25 mouse cellular contexts compared by ENCODE assay signal in genomic region chr7:83734246-83734645, GRCm38 (mm10). TPM values are rescaled to one million over a fixed set of nuclear protein-coding genes. Genes with fewer than 3 reads are reported as not detected.
DNase-seq lines count a peak whose midpoint lies in the region; ATAC-seq lines count a peak whose summit lies in the region.
"Had no signal": no experiment of that assay in that cellular context is flagged by ENCODE, and none has a peak within 500 bp of the region (broad histone marks: within the 10 kb centered on the region; RNA-seq: fewer than 3 reads in every experiment).

No protein-coding gene starts in this region.

- DNase-seq in cerebellum, adult 8-10 months = peak; percentile 48
- DNase-seq in cerebellum, postnatal 4 days (ENCODE audit: low spot score in 2 of 2) = no peak
- peak; percentile 54 for DNase-seq in heart, adult 11 months
- no peak for DNase-seq in heart, postnatal 14 days
- DNase-seq in midbrain, embryonic 11.5 days (ENCODE audit: low spot score, missing footprints) = peak; percentile 67
- no peak for DNase-seq in midbrain, embryonic 14.5 days
- DNase-seq in limb, embryonic 10.5 days (ENCODE audit: low spot score) = peak; percentile 12
- DNase-seq in testis, postnatal 10 days (ENCODE audit: low spot score) = no peak
- DNase-seq: adrenal gland, adult 2 months; adrenal gland, postnatal 14 days; forebrain, postnatal 0 days; gastrocnemius, postnatal 25 days; heart, adult 2 months; heart, postnatal 4 days; kidney, adult 18-20 months had no signal

- no peak overlapping the region for H3K4me2 ChIP-seq in midbrain, embryonic 11.5 days
- H3K4me2 ChIP-seq in midbrain, embryonic 14.5 days (ENCODE audit: low read length) = no peak overlapping the region
- H3K4me2 ChIP-seq: embryonic facial prominence, embryonic 12.5 days; embryonic facial prominence, embryonic 15.5 days; heart, embryonic 11.5 days; hindbrain, embryonic 14.5 days had no signal

- H3K4me3 ChIP-seq in midbrain, embryonic 11.5 days (ENCODE audit: low read depth, low read length) = no peak overlapping the region
- H3K4me3 ChIP-seq in midbrain, embryonic 14.5 days (replicated peaks; ENCODE audit: low read depth, low read length) = no peak overlapping the region
- no peak overlapping the region for H3K4me3 ChIP-seq in limb, embryonic 10.5 days
- H3K4me3 ChIP-seq: embryonic facial prominence, embryonic 12.5 days; embryonic facial prominence, embryonic 15.5 days; heart, adult 2 months had no signal

- H3K9ac ChIP-seq in midbrain, embryonic 11.5 days (ENCODE audit: low read length) = no peak overlapping the region
- no peak overlapping the region for H3K9ac ChIP-seq in midbrain, embryonic 14.5 days (replicated peaks; ENCODE audit: low read length)
- H3K9ac ChIP-seq: embryonic facial prominence, embryonic 12.5 days; embryonic facial prominence, embryonic 15.5 days; forebrain, postnatal 0 days; hindbrain, embryonic 14.5 days had no signal

- no peak for ATAC-seq in midbrain, embryonic 11.5 days (ENCODE audit: low FRiP score)
- ATAC-seq in midbrain, embryonic 14.5 days (ENCODE audit: low FRiP score, low TSS enrichment) = no peak
- ATAC-seq: CD4-positive, CD25-positive, alpha-beta regulatory T cell, adult 4 months; forebrain, embryonic 14.5 days; forebrain, postnatal 0 days; hindbrain, postnatal 0 days; inflammation-experienced regulatory T-cells, adult 6 months; intestine, embryonic 16.5 days had no signal

- no peaks in the 10 kb centered on the region for H3K4me1 ChIP-seq in midbrain, embryonic 11.5 days (ENCODE audit: control insufficient read depth, insufficient read depth, low read length)
- no peaks in the 10 kb centered on the region for H3K4me1 ChIP-seq in midbrain, embryonic 14.5 days (ENCODE audit: control insufficient read depth, insufficient read depth, low read length)
- H3K4me1 ChIP-seq in limb, embryonic 10.5 days = peaks cover 26% of the 10 kb centered on the region

- intact Hi-C loops in heart, postnatal 14 days (cut with DNase I) = no loop called here

- WGBS in midbrain, embryonic 11.5 days = 87% methylated on average over 3 of the region's 3 CpGs
- WGBS in midbrain, embryonic 14.5 days = 93% methylated on average over 3 of the region's 3 CpGs
- WGBS in limb, embryonic 10.5 days = 94% methylated on average over 3 of the region's 3 CpGs

- H3K36me3 ChIP-seq in midbrain, embryonic 11.5 days (ENCODE audit: control insufficient read depth, insufficient read depth, low read length) = no peaks in the 10 kb centered on the region
- H3K36me3 ChIP-seq in midbrain, embryonic 14.5 days (ENCODE audit: control insufficient read depth, insufficient read depth, low read length) = no peaks in the 10 kb centered on the region
- H3K36me3 ChIP-seq in limb, embryonic 10.5 days = no peaks in the 10 kb centered on the region
- H3K36me3 ChIP-seq: embryonic facial prominence, embryonic 12.5 days; embryonic facial prominence, embryonic 15.5 days had no signal

- no peak overlapping the region for H3K27ac ChIP-seq in midbrain, embryonic 11.5 days (ENCODE audit: low read depth, low read length)
- no peak overlapping the region for H3K27ac ChIP-seq in midbrain, embryonic 14.5 days (replicated peaks; ENCODE audit: low read depth, low read length)
- H3K27ac ChIP-seq in limb, embryonic 10.5 days = no peak overlapping the region
- H3K27ac ChIP-seq: embryonic facial prominence, embryonic 12.5 days; embryonic facial prominence, embryonic 15.5 days; heart, adult 2 months; hindbrain, embryonic 14.5 days; hindbrain, postnatal 0 days had no signal

- H3K9me3 ChIP-seq in midbrain, embryonic 11.5 days (ENCODE audit: control insufficient read depth, low read length) = no peaks in the 10 kb centered on the region
- H3K9me3 ChIP-seq in midbrain, embryonic 14.5 days (ENCODE audit: control insufficient read depth, low read length) = no peaks in the 10 kb centered on the region
- no peaks in the 10 kb centered on the region for H3K9me3 ChIP-seq in limb, embryonic 10.5 days (replicated peaks)
- H3K9me3 ChIP-seq: embryonic facial prominence, embryonic 12.5 days; embryonic facial prominence, embryonic 15.5 days had no signal

- no peaks in the 10 kb centered on the region for H3K27me3 ChIP-seq in midbrain, embryonic 11.5 days (ENCODE audit: control insufficient read depth, insufficient read depth, low read length)
- H3K27me3 ChIP-seq in midbrain, embryonic 14.5 days (ENCODE audit: control insufficient read depth, insufficient read depth, low read length) = no peaks in the 10 kb centered on the region
- no peaks in the 10 kb centered on the region for H3K27me3 ChIP-seq in limb, embryonic 10.5 days (ENCODE audit: low read depth, poor library complexity, severe bottlenecking)
- H3K27me3 ChIP-seq: embryonic facial prominence, embryonic 12.5 days; embryonic facial prominence, embryonic 15.5 days had no signal

RNA-seq across cellular contexts. Expression of gene Il16, which starts 11.3 kb away (rescaled TPM):
- 10 to 100 TPM in 1 of 2 experiments, 1 to 10 TPM in 1; 8.0 to 10.6 TPM for total RNA-seq in heart, postnatal 14 days (2021)
- polyA plus RNA-seq in midbrain, embryonic 11.5 days (2014; fragmentation: Nextera tagmentation; extraction: Ambion mirVana) = 1.0 and 1.1 TPM in 2 replicates
- polyA plus RNA-seq in midbrain, embryonic 14.5 days (2014; fragmentation: Nextera tagmentation; extraction: Ambion mirVana) = 0.43 and 0.70 TPM in 2 replicates
- polyA plus RNA-seq in limb, embryonic 10.5 days (2016; fragmentation: Nextera tagmentation; extraction: Ambion mirVana) = 2.3 and 3.4 TPM in 2 replicates
- polyA plus RNA-seq: C2C12 had no signal

Comparison
In these comparisons a context has a peak if more than half of its experiments do, and no peak if none do; other contexts are left out.
1. DNase-seq: peak in cerebellum, adult 8-10 months (single experiment), heart, adult 11 months (single experiment), midbrain, embryonic 11.5 days (single experiment) and limb, embryonic 10.5 days (single experiment); none in cerebellum, postnatal 4 days (0 of 2), heart, postnatal 14 days (0 of 2), midbrain, embryonic 14.5 days (single experiment) and testis, postnatal 10 days (single experiment).